Mouse (Mus musculus): ENCODE results near the gene Lad1. TPM values are rescaled to one million over a fixed set of nuclear protein-coding genes. Genes with fewer than 3 reads are reported as not detected.
A peak's percentile ranks its signal among the peaks of the same experiment; 100 is the strongest.

Gene Lad1
- polyA plus RNA-seq, 1 experiment from 2014 or later: 0.84 TPM

- Histone ChIP-seq H3K9me3 (no peaks in the 10 kb centered on the region), H3K4me1 (no peaks in the 10 kb centered on the region; the same call in 1 of the 2 replicates), H3K27me3 (no peaks in the 10 kb centered on the region), H3K4me2 (no peak within 1 kb of the TSS), H3K9ac (no peak within 1 kb of the TSS), H3K36me3 (replicated peaks) (no peaks in the 10 kb centered on the region), H3K27ac (no peak within 1 kb of the TSS), H3K4me3 (replicated peaks) (no peak within 1 kb of the TSS)
- no peak for ATAC-seq (ENCODE audit: low FRiP score)
- WGBS: 53% methylated on average over 9 of the region's 9 CpGs
Measured at GRCm38 (mm10) chr1:135835716-135836483, 17.5 kb downstream of the Lad1 start, which contains the start of gene Tnnt2. Gene Tnnt2 (plus strand): TSS chr1:135836354.

GRCm38 (mm10) chr1:135838626-135839025, 20.2 kb downstream of the Lad1 start:
- Histone ChIP-seq H3K9ac (no peak overlapping the region), H3K4me2 (no peak overlapping the region), H3K9me3 (no peaks in the 10 kb centered on the region), H3K4me1 (no peaks in the 10 kb centered on the region; the same call in 1 of the 2 replicates), H3K27me3 (no peaks in the 10 kb centered on the region), H3K27ac (no peak overlapping the region), H3K4me3 (replicated peaks) (no peak overlapping the region), H3K36me3 (replicated peaks) (no peaks in the 10 kb centered on the region)
- 63% methylated on average over 4 of the region's 4 CpGs for WGBS
- ATAC-seq (ENCODE audit: low FRiP score): no peak

DNA sequence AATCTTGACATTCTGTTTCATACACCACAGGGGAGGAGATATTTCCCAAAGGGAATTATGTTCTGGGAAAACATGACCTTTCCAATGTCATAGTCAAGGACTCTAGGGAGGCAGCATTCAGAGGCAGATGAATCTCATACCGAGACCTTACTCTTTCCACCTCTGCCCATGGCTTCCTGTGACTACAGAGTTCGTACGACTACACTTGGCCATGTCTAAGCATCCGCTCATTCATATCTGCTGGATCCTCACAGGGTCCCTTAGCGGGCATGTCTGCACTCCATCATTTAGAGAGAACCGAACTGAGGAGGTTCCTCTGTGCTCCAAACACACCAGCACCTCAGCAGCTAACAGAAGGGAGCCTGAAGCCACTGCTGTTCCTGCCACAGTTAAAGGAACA, 20.7 kb downstream of the Lad1 start:
- no peak for ATAC-seq (ENCODE audit: low FRiP score)
- WGBS: 88% methylated on average over 6 of the region's 6 CpGs

GRCm38 (mm10) chr1:135840675-135841395, 22.4 kb downstream of the Lad1 start:
- no peak overlapping the region for H3K27ac ChIP-seq
- whole genome bisulfite sequencing: 78% methylated on average over 15 of the region's 15 CpGs
- no peak for ATAC-seq (ENCODE audit: low FRiP score)
- no peak overlapping the region for H3K4me2 ChIP-seq
- H3K4me1 ChIP-seq: no peaks in the 10 kb centered on the region; the same call in 1 of the 2 replicates
- no peak overlapping the region for H3K4me3 ChIP-seq (replicated peaks)
- no peaks in the 10 kb centered on the region for H3K27me3 ChIP-seq
- no peaks in the 10 kb centered on the region for H3K9me3 ChIP-seq
- H3K36me3 ChIP-seq (replicated peaks): no peaks in the 10 kb centered on the region
- no peak overlapping the region for H3K9ac ChIP-seq

More for the DNA sequence above, 20.7 kb downstream of the Lad1 start:
- H3K9me3 ChIP-seq: no peaks in the 10 kb centered on the region
- no peaks in the 10 kb centered on the region for H3K27me3 ChIP-seq
- no peaks in the 10 kb centered on the region; the same call in 1 of the 2 replicates for H3K4me1 ChIP-seq
- no peak overlapping the region for H3K27ac ChIP-seq
- no peaks in the 10 kb centered on the region for H3K36me3 ChIP-seq (replicated peaks)
- H3K4me2 ChIP-seq: no peak overlapping the region
- no peak overlapping the region for H3K4me3 ChIP-seq (replicated peaks)
- no peak overlapping the region for H3K9ac ChIP-seq

- no peak overlapping the region for H3K9ac ChIP-seq
- H3K4me1 ChIP-seq: no peaks in the 10 kb centered on the region
- no peak overlapping the region for H3K4me2 ChIP-seq
- H3K9me3 ChIP-seq: no peaks in the 10 kb centered on the region
- 92% methylated on average over 10 of the region's 10 CpGs for WGBS
- no peak overlapping the region for H3K27ac ChIP-seq
- H3K36me3 ChIP-seq (replicated peaks): no peaks in the 10 kb centered on the region
- no peak for ATAC-seq (ENCODE audit: low FRiP score)
- H3K4me3 ChIP-seq (replicated peaks): no peak overlapping the region
- H3K27me3 ChIP-seq: no peaks in the 10 kb centered on the region
Measured at GRCm38 (mm10) chr1:135843519-135844262, 25.3 kb downstream of the Lad1 start.

DNA sequence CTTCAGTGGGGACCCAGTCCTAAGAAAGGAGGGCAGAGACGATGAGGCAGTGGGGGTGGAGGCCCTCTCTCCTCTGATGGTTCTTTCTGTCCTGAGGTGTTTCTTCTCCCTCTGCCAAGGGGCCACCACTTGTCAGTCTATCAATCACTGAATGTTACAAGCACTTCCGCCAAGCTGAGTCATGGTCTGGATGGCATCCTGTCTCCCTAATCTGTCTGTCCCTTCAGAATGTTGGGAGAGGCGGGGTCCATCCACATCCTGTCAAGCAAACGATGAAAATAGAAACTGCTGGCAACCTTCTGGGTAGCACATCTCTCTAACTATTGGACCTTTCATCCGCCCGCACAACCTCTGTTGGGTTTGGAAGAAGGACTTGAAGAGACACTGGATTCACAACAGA, 26.1 kb downstream of the Lad1 start:
- H3K4me1 ChIP-seq: 0 out of 2 replicates have a peak, but pooled peaks cover 4% of the 10 kb centered on the region
- no peaks in the 10 kb centered on the region for H3K9me3 ChIP-seq
- no peaks in the 10 kb centered on the region for H3K36me3 ChIP-seq (replicated peaks)
- no peak overlapping the region for H3K4me3 ChIP-seq (replicated peaks)
- no peak for ATAC-seq (ENCODE audit: low FRiP score)
- no peak overlapping the region for H3K4me2 ChIP-seq
- no peak overlapping the region for H3K27ac ChIP-seq
- H3K9ac ChIP-seq: no peak overlapping the region
- 85% methylated on average over 6 of the region's 6 CpGs for WGBS
- H3K27me3 ChIP-seq: no peaks in the 10 kb centered on the region

DNA sequence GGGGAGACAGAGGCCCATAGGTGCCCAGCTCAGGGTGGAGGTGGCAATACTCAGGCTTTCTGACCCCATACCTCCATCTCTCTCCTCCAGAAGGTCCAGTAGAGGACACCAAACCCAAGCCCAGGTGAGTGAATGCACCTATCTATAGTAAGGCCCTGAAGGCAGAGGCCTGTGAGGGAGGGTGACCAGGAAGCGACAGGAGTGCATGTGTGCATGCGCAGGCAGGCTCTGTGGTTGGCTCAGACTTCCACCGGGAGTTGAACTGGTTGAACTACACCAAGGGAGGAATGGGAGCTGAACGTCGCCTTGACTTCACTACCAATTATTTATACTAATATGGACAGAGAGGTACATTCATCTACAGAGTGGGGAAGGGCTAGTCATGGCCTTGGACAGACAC, 28.2 kb downstream of the Lad1 start:
- no peaks in the 10 kb centered on the region for H3K9me3 ChIP-seq
- no peak for ATAC-seq (ENCODE audit: low FRiP score)
- H3K4me3 ChIP-seq (replicated peaks): no peak overlapping the region
- WGBS: 70% methylated on average over 5 of the region's 5 CpGs
- no peak overlapping the region for H3K4me2 ChIP-seq
- H3K36me3 ChIP-seq (replicated peaks): no peaks in the 10 kb centered on the region
- no peak overlapping the region for H3K9ac ChIP-seq
- H3K27ac ChIP-seq: no peak overlapping the region
- no peaks in the 10 kb centered on the region for H3K27me3 ChIP-seq
- peaks cover 7% of the 10 kb centered on the region for H3K4me1 ChIP-seq

DNA sequence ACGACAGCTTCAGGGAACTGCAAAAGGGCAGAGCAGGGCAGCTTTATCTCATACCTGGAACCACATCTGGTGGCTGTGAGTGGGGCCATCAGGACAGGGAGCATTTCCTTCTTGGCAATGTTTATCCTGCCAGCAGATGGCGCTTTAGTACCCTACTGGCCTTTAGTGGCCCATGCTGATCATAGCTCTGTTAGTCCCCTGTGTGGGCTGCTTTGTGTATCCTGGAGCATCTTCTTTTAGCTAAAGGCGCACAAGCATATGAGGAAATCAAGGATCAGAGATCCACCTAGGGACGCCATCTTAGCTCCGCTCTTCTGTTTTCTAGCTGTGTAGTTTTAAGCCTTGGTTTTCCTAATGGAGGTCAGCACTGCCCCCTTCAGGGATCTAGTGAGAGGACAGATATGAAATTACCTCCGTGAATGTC, 28.8 kb downstream of the Lad1 start:
- Histone ChIP-seq H3K27me3 (no peaks in the 10 kb centered on the region), H3K9me3 (no peaks in the 10 kb centered on the region), H3K9ac (no peak overlapping the region), H3K36me3 (replicated peaks) (no peaks in the 10 kb centered on the region), H3K4me3 (replicated peaks) (no peak overlapping the region), H3K27ac (no peak overlapping the region), H3K4me1 (peaks cover 13% of the 10 kb centered on the region), H3K4me2 (no peak overlapping the region)
- WGBS: 31% methylated on average over 6 of the region's 6 CpGs
- no peak for ATAC-seq (ENCODE audit: low FRiP score)

GRCm38 (mm10) chr1:135847611-135848351, 29.4 kb downstream of the Lad1 start:
- Histone ChIP-seq H3K27ac (no peak overlapping the region), H3K9ac (no peak overlapping the region), H3K27me3 (no peaks in the 10 kb centered on the region), H3K36me3 (replicated peaks) (no peaks in the 10 kb centered on the region), H3K4me3 (replicated peaks) (no peak overlapping the region), H3K9me3 (no peaks in the 10 kb centered on the region), H3K4me1 (peaks cover 19% of the 10 kb centered on the region), H3K4me2 (no peak overlapping the region)
- no peak for ATAC-seq (ENCODE audit: low FRiP score)
- 89% methylated on average over 17 of the region's 17 CpGs for WGBS

DNA sequence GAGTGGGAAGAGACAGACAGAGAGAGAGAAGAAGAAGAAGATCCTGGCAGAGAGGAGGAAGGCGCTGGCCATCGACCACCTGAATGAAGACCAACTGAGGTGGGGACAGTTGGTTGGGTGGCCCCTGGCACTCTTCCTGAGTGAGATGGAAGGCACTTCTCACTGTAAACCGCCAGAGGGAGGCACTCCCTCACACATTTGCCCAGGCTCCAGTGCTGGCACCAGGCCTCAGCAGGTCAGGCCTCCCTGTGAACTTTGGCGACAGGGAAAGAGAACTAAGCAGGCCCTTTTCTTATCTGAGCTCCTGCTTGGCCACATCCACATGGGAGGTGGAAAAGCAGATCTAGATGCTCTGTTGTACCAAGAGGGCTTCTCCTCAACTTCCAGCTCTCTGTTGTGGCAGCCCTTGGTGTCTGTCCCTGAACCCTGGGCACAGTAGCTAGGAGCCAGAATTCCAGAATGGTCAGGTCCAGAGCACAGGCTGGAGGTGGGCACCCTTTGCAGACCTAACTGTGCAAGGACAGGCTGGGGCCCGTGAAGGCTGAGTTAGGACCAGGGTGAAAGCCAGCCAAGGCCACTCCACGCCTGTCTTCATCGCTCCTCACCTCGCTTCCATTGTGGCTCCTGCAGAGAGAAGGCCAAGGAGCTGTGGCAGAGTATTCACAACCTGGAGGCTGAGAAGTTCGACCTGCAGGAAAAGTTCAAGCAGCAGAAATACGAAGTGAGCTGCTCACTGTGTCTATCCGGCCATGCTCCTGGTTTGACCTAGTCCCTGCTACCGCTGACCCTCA, 32.5 kb downstream of the Lad1 start:
- no peaks in the 10 kb centered on the region for H3K36me3 ChIP-seq (replicated peaks)
- H3K27ac ChIP-seq: no peak overlapping the region
- H3K27me3 ChIP-seq: no peaks in the 10 kb centered on the region
- H3K4me1 ChIP-seq: peaks cover 22% of the 10 kb centered on the region
- no peaks in the 10 kb centered on the region for H3K9me3 ChIP-seq
- ATAC-seq (ENCODE audit: low FRiP score): no peak
- 70% methylated on average over 12 of the region's 12 CpGs for WGBS
- H3K9ac ChIP-seq: no peak overlapping the region
- no peak overlapping the region for H3K4me3 ChIP-seq (replicated peaks)
- H3K4me2 ChIP-seq: no peak overlapping the region

DNA sequence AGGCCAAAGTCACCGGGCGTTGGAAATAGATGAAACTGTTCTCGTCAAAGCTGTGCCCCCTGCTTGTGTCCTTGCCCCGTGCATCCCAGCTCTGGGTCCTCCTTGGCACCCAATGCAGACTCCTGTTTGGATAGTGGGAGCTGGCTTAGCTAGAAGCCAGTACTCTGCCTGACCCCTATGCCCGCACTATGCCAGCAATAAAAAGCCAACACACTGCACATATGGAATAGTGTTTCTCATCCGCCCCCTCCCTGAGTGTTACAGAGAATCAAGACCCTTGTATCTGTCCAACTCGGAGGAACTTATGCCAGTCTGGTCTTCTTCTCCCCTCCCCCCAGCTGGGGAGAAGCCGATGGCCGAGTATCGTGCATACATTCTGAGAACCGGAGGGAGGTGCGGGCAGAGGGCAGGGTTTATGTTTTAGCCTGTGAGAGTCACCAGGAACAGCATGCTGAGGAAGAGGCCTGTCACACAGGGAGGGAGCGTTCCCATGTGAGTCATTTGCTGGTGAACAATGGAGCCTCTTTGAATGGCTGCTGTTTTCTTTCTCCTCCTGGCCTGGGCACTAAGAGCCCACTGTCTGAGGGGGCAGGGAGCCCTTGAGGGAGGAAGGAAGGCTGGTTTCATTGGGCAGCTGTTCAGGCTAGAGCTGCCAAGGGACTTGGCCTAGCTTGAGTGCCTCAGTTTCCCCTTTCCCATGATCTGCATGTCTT, 33.8 kb downstream of the Lad1 start:
- H3K4me2 ChIP-seq: no peak overlapping the region
- peak; percentile 77; the same call in 1 of the 2 replicates for ATAC-seq (ENCODE audit: low FRiP score)

More for the DNA sequence above, 33.8 kb downstream of the Lad1 start:
- no peaks in the 10 kb centered on the region for H3K9me3 ChIP-seq
- H3K9ac ChIP-seq: no peak overlapping the region
- 45% methylated on average over 13 of the region's 13 CpGs for WGBS
- 0 out of 2 replicates have a peak overlapping the region, but pooled peaks have one; percentile 5 for H3K27ac ChIP-seq
- H3K4me3 ChIP-seq (replicated peaks): no peak overlapping the region
- H3K27me3 ChIP-seq: no peaks in the 10 kb centered on the region
- H3K4me1 ChIP-seq: peaks cover 22% of the 10 kb centered on the region
- H3K36me3 ChIP-seq (replicated peaks): no peaks in the 10 kb centered on the region

Measured in forebrain, embryonic 12.5 days (tissue).